Mouse (Mus musculus): ENCODE measurements around the gene Lgals4. TPM values are rescaled to one million over a fixed set of nuclear protein-coding genes. Genes with fewer than 3 reads are reported as not detected.

The Lgals4 gene
- polyA plus RNA-seq, 1 experiment from 2014 or later = 4.2 TPM

- Histone ChIP-seq H3K4me3 (peak overlapping the region; percentile 94), H3K9me3 (replicated peaks) (no peaks in the 10 kb centered on the region), H3K9ac (peak overlapping the region; percentile 98), H3K4me1 (replicated peaks) (peaks cover 34% of the 10 kb centered on the region), H3K4me2 (peak overlapping the region; percentile 96), H3K27ac (ENCODE audit: poor library complexity, severe bottlenecking) (peak overlapping the region; percentile 100), H3K27me3 (replicated peaks) (no peaks in the 10 kb centered on the region), H3K36me3 (peaks cover 20% of the 10 kb centered on the region)
- WGBS = 2% methylated on average over 32 of the region's 32 CpGs
- peak; percentile 81 for ATAC-seq (ENCODE audit: insufficient number of reproducible peaks, low FRiP score)
Observed at GRCm38 (mm10) chr7:28808957-28809393, 24.7 kb upstream of the Lgals4 start.

GRCm38 (mm10) chr7:28809401-28810089 lies 24.1 kb upstream of the Lgals4 start:
- under 1% methylated on average over 35 of the region's 35 CpGs for WGBS
- H3K4me1 ChIP-seq (replicated peaks) = peaks cover 36% of the 10 kb centered on the region
- peak overlapping the region; percentile 94 for H3K4me3 ChIP-seq
- ATAC-seq (ENCODE audit: insufficient number of reproducible peaks, low FRiP score) = peak; percentile 27; the same call in 1 of the 2 replicates
- H3K9me3 ChIP-seq (replicated peaks) = no peaks in the 10 kb centered on the region
- peak overlapping the region; percentile 100 for H3K27ac ChIP-seq (ENCODE audit: poor library complexity, severe bottlenecking)
- H3K36me3 ChIP-seq = peaks cover 26% of the 10 kb centered on the region
- peak overlapping the region; percentile 98 for H3K9ac ChIP-seq
- no peaks in the 10 kb centered on the region for H3K27me3 ChIP-seq (replicated peaks)
- peak overlapping the region; percentile 96 for H3K4me2 ChIP-seq

- peaks cover 34% of the 10 kb centered on the region for H3K36me3 ChIP-seq
- peak overlapping the region; percentile 99 for H3K9ac ChIP-seq
- H3K9me3 ChIP-seq (replicated peaks) = no peaks in the 10 kb centered on the region
- peak overlapping the region; percentile 96 for H3K4me2 ChIP-seq
- WGBS = under 1% methylated on average over 70 of the region's 70 CpGs
- peak overlapping the region; percentile 94 for H3K4me3 ChIP-seq
- peak overlapping the region; percentile 100 for H3K27ac ChIP-seq (ENCODE audit: poor library complexity, severe bottlenecking)
- ATAC-seq (ENCODE audit: insufficient number of reproducible peaks, low FRiP score) = peak; percentile 90
- no peaks in the 10 kb centered on the region for H3K27me3 ChIP-seq (replicated peaks)
- peaks cover 43% of the 10 kb centered on the region for H3K4me1 ChIP-seq (replicated peaks)
Observed at GRCm38 (mm10) chr7:28810107-28811066, 23.3 kb upstream of the Lgals4 start.

GRCm38 (mm10) chr7:28811228-28811627 lies 22.4 kb upstream of the Lgals4 start:
- ATAC-seq (ENCODE audit: insufficient number of reproducible peaks, low FRiP score) = peak; percentile 73
- H3K9ac ChIP-seq = peak overlapping the region; percentile 99
- peak overlapping the region; percentile 83 for H3K4me2 ChIP-seq
- H3K27me3 ChIP-seq (replicated peaks) = no peaks in the 10 kb centered on the region
- peak overlapping the region; percentile 92 for H3K4me3 ChIP-seq
- H3K36me3 ChIP-seq = peaks cover 42% of the 10 kb centered on the region
- no peaks in the 10 kb centered on the region for H3K9me3 ChIP-seq (replicated peaks)
- H3K27ac ChIP-seq (ENCODE audit: poor library complexity, severe bottlenecking) = peak overlapping the region; percentile 99
- under 1% methylated on average over 40 of the region's 40 CpGs for WGBS
- H3K4me1 ChIP-seq (replicated peaks) = peaks cover 52% of the 10 kb centered on the region

GRCm38 (mm10) chr7:28811640-28812275 lies 21.9 kb upstream of the Lgals4 start:
- Histone ChIP-seq H3K27ac (ENCODE audit: poor library complexity, severe bottlenecking) (peak overlapping the region; percentile 99), H3K9me3 (replicated peaks) (no peaks in the 10 kb centered on the region), H3K4me3 (peak overlapping the region; percentile 92), H3K27me3 (replicated peaks) (no peaks in the 10 kb centered on the region), H3K36me3 (peaks cover 48% of the 10 kb centered on the region), H3K4me1 (replicated peaks) (peaks cover 56% of the 10 kb centered on the region), H3K4me2 (peak overlapping the region; percentile 83), H3K9ac (peak overlapping the region; percentile 99)
- WGBS = 8% methylated on average over 7 of the region's 7 CpGs
- no peak for ATAC-seq (ENCODE audit: insufficient number of reproducible peaks, low FRiP score)

GRCm38 (mm10) chr7:28812436-28812835 lies 21.2 kb upstream of the Lgals4 start:
- H3K27me3 ChIP-seq (replicated peaks) = no peaks in the 10 kb centered on the region
- peak overlapping the region; percentile 99 for H3K9ac ChIP-seq
- peaks cover 63% of the 10 kb centered on the region for H3K4me1 ChIP-seq (replicated peaks)
- peaks cover 55% of the 10 kb centered on the region for H3K36me3 ChIP-seq
- H3K4me3 ChIP-seq = peak overlapping the region; percentile 92
- peak overlapping the region; percentile 99; the same call in 1 of the 2 replicates for H3K27ac ChIP-seq (ENCODE audit: poor library complexity, severe bottlenecking)
- 58% methylated on average over 4 of the region's 4 CpGs for WGBS
- no peaks in the 10 kb centered on the region for H3K9me3 ChIP-seq (replicated peaks)
- H3K4me2 ChIP-seq = peak overlapping the region; percentile 83
- no peak for ATAC-seq (ENCODE audit: insufficient number of reproducible peaks, low FRiP score)

- no peak for ATAC-seq (ENCODE audit: insufficient number of reproducible peaks, low FRiP score)
- H3K4me1 ChIP-seq (replicated peaks) = peaks cover 63% of the 10 kb centered on the region
- no peaks in the 10 kb centered on the region for H3K9me3 ChIP-seq (replicated peaks)
- H3K4me2 ChIP-seq = peak overlapping the region; percentile 83
- H3K27me3 ChIP-seq (replicated peaks) = no peaks in the 10 kb centered on the region
- peak overlapping the region; percentile 28; the same call in 1 of the 2 replicates for H3K27ac ChIP-seq (ENCODE audit: poor library complexity, severe bottlenecking)
- peak overlapping the region; percentile 92 for H3K4me3 ChIP-seq
- H3K36me3 ChIP-seq = peaks cover 60% of the 10 kb centered on the region
- H3K9ac ChIP-seq = peak overlapping the region; percentile 99
- 63% methylated on average over 5 of the region's 5 CpGs for WGBS
Observed at GRCm38 (mm10) chr7:28812949-28813348, 20.7 kb upstream of the Lgals4 start.

- 60% methylated on average over 5 of the region's 5 CpGs for WGBS
- Histone ChIP-seq H3K4me1 (replicated peaks) (peaks cover 71% of the 10 kb centered on the region), H3K27me3 (replicated peaks) (no peaks in the 10 kb centered on the region), H3K4me3 (no peak overlapping the region), H3K9ac (no peak overlapping the region), H3K36me3 (peaks cover 73% of the 10 kb centered on the region), H3K27ac (ENCODE audit: poor library complexity, severe bottlenecking) (0 out of 2 replicates have a peak overlapping the region, but pooled peaks have one; percentile 6), H3K4me2 (no peak overlapping the region), H3K9me3 (replicated peaks) (no peaks in the 10 kb centered on the region)
- no peak for ATAC-seq (ENCODE audit: insufficient number of reproducible peaks, low FRiP score)
Observed at GRCm38 (mm10) chr7:28814306-28815034, 19.2 kb upstream of the Lgals4 start.

GRCm38 (mm10) chr7:28815230-28815629 lies 18.4 kb upstream of the Lgals4 start:
- Histone ChIP-seq H3K4me2 (no peak overlapping the region), H3K4me3 (no peak overlapping the region), H3K4me1 (replicated peaks) (peaks cover 79% of the 10 kb centered on the region), H3K27ac (ENCODE audit: poor library complexity, severe bottlenecking) (no peak overlapping the region), H3K27me3 (replicated peaks) (no peaks in the 10 kb centered on the region), H3K36me3 (peaks cover 81% of the 10 kb centered on the region), H3K9ac (peak overlapping the region; percentile 13; the same call in 1 of the 2 replicates), H3K9me3 (replicated peaks) (no peaks in the 10 kb centered on the region)
- ATAC-seq (ENCODE audit: insufficient number of reproducible peaks, low FRiP score) = no peak
- 93% methylated on average over 9 of the region's 9 CpGs for WGBS

- Histone ChIP-seq H3K4me1 (replicated peaks) (peaks cover 89% of the 10 kb centered on the region), H3K4me3 (no peak overlapping the region), H3K36me3 (peaks cover 91% of the 10 kb centered on the region), H3K9ac (peak overlapping the region; percentile 28; the same call in 1 of the 2 replicates), H3K4me2 (no peak overlapping the region), H3K27me3 (replicated peaks) (no peaks in the 10 kb centered on the region), H3K9me3 (replicated peaks) (no peaks in the 10 kb centered on the region), H3K27ac (ENCODE audit: poor library complexity, severe bottlenecking) (no peak overlapping the region)
- 86% methylated on average over 9 of the region's 9 CpGs for WGBS
- no peak for ATAC-seq (ENCODE audit: insufficient number of reproducible peaks, low FRiP score)
Observed at GRCm38 (mm10) chr7:28816201-28816600, 17.5 kb upstream of the Lgals4 start.
